Mouse (Mus musculus): ENCODE measurements at regions not wholly inside any gene's neighbourhood (a gene's known extent, or its start where the extent isn't known, plus 50 kb on each side); places are given as distances from the start of the nearest gene placed in this dataset.
"Not testable (repeated sequence)": the region's sequence is repeated elsewhere in the genome, so short reads cannot be mapped to it uniquely, and the experiment has no call there.

DNA sequence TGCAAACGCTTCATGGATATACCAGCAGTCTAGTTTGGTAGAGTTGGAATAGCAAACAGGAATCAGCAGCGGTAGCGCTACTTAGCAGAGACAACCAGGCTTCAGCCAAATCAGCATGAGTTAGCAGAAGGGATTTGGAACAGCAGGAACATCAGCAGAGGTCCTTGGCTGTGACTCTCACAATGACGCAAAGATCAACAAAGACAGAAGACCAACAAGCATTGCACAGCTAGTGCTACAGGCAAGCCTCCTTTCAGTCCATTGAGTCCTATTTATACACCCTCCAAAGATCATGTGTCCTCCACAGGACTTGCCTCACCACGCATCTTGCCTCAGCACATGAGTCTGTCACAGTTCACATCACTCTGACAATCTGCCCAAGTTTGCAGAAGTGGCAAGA is 61.6 kb upstream of the Cdyl start:
- DNase-seq (ENCODE audit: low read depth, low spot score), result no peak

DNA sequence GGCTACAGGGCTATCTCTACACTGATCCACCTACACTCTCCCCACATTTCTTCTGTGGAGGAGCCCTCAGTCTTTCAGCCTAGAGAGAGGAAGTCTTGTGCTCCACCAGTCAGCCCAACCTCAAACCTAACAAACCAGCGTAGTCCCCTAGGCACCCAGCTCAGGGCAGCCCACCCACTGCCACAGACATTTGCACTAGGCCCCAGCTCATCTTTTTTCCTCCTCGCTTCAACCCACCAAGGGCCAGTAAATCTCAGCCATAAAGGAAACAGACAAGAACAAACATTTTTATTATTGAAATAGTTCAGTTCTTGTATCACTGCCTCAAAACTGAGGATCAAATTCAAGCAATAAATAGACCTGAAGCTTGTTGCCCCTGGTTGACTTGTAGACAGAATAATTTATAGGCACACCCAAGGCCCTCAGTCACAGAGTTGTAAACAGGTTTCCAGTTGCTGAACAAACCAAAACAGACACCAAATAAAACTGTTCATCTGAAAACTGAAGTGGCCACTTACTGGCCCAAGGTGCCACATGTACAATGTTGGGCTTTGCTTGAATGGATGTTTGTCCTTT is 58.0 kb upstream of the Cdyl start:
- DNase-seq (ENCODE audit: low read depth, low spot score), result no peak

DNA sequence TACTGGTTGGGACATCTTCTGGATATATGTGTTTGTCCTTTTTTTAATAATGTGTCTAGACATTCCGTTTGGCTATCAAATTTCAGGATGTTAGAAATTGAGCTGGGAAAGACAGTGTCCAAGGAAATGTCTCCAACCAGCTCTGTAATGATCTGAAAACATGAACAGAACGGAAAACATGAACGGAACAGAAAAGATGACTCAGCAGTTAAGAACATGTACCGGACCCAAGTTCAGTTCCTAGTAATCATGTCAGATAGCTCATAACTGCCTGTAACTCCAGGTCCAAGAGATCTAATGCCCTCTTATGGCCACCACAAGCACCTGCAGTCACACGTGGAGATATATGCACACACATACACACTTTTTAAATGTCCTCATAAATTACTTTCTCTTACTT is 56.6 kb upstream of the Cdyl start:
- DNase-seq (ENCODE audit: low read depth, low spot score), result no peak

DNA sequence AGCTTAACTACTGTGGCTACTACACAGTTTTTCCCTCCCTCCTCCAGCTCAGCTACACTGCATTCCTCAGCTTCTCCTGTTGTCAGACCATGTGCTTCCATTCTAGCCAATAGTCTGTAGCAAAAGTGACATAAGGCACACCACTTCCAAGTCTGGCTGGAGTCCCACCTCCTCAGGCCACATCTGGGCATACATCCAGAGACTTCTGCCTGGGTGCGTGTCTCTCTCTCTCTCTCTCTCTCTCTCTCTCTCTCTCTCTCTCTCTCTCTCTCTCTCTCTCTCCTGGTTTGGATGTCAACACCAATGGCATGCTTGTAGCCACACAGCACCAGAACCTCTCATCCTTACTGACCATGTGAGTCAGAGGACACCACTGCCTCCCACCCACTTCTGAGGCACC is 55.6 kb upstream of the Cdyl start:
- no peak for DNase-seq (ENCODE audit: low read depth, low spot score)

DNA sequence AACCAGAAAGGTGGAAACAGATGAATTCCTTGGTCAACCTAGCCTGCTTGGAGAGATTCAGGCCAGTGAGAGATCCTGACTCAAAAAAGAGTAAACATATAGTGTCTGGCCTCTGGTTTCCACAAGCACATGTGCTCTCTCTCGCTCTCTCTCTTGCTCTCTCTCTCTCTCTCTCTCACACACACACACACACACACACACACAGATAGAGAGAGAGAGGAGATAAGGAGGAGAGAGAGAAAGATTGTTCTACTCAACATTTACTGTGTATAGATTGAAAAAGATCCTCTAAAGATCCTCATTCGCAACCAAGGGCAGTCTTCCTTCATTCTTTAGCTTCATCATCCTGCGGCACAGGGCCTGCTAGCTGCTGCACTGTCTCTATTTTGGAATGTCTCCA is 54.9 kb upstream of the Cdyl start:
- DNase-seq (ENCODE audit: low read depth, low spot score), result no peak

DNA sequence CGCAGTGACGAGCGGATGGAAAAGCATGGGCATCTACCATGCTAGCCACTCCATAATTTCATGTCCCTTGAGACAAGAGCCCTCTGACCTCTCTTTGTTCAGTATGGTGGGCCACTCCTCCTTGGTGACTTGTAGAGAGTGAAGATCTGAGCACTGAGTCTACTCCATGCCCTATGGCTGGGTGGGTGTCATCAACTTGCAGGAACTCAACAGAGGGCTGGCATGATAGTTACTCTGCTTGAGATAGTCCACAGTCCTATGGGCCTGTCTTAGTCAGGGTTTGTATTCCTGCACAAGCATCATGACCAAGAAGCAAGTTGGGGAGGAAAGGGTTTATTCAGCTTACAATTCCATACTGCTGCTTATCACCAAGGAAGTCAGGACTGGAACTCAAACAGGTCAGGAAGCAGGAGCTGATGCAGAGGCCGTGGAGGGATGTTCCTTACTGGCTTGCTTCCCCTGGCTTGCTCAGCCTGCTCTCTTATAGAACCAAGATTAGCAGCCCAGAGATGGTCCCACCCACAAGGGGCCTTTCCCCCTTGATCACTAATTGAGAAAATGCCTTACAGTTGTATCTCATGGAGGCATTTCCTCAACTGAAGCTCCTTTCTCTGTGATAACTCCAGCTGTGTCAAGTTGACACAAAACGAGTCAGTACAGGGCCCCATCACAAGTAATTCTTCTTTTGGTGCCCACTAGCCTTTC is 52.6 kb upstream of the Cdyl start:
- not testable (repeated sequence) for DNase-seq (ENCODE audit: low read depth, low spot score)

DNA sequence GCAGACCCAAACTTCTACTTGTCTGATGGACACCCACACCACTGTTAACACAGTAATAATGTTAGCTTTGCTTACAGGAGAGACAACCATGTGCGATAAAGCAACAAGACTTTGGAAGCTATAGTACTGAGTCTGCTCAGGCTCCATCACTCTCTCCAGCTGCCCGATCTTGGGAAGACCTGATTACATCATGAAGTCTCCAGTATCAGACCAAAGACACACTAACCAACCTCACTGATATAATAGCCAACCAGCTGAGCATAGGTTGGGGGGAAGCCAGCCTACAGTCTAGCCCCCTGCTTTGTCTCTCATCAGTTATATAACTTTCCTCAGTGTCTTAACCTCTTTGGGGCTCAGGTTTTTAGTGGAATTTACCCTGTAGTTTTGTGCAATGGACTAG is 51.9 kb upstream of the Cdyl start:
- no peak for DNase-seq (ENCODE audit: low read depth, low spot score)
